Mouse (Mus musculus) adrenal gland, postnatal 14 days (tissue): ENCODE results near the gene Arhgap30. TPM values are rescaled to one million over a fixed set of nuclear protein-coding genes. Genes with fewer than 3 reads are reported as not detected.

Experiments
- DNase-seq: peaks from one replicate; pipeline ENCODE4 v3.0.0; 2021; ENCODE audit warnings: mixed read lengths
- total RNA-seq: library from RNA; stranded (reverse); gene quantifications from 2 replicates; pipeline ENCODE4 v1.2.3, GENCODE M21; 2021

Arhgap30 gene
- total RNA-seq, 1 experiment from 2014 or later, result 3.4 TPM

- no peak for DNase-seq
Observed at GRCm38 (mm10) chr1:171432158-171432557, 43.4 kb downstream of the Arhgap30 start.

- no peak for DNase-seq
Observed at GRCm38 (mm10) chr1:171435288-171435814, 46.6 kb downstream of the Arhgap30 start.

- DNase-seq, result no peak
Observed at GRCm38 (mm10) chr1:171435974-171436373, 47.2 kb downstream of the Arhgap30 start.

- peak; percentile 95 for DNase-seq
Observed at GRCm38 (mm10) chr1:171437264-171438013, 48.7 kb downstream of the Arhgap30 start, which contains the start of gene F11r. F11r (plus strand) TSS chr1:171437535.

- DNase-seq, result no peak
Observed at GRCm38 (mm10) chr1:171438014-171438670, 49.4 kb downstream of the Arhgap30 start.

- no peak for DNase-seq
Observed at GRCm38 (mm10) chr1:171439072-171439471, 50.3 kb downstream of the Arhgap30 start.

- peak; percentile 86 for DNase-seq
Observed at GRCm38 (mm10) chr1:171440025-171440725, 51.4 kb downstream of the Arhgap30 start.

GRCm38 (mm10) chr1:171441466-171442412 is 53.0 kb downstream of the Arhgap30 start:
- peak; percentile 52 for DNase-seq

GRCm38 (mm10) chr1:171442413-171442760 is 53.6 kb downstream of the Arhgap30 start:
- no peak for DNase-seq

- no peak for DNase-seq
Observed at GRCm38 (mm10) chr1:171445050-171445449, 56.3 kb downstream of the Arhgap30 start.

- no peak for DNase-seq
Observed at GRCm38 (mm10) chr1:171446854-171447253, 58.1 kb downstream of the Arhgap30 start.

- DNase-seq, result no peak
Observed at GRCm38 (mm10) chr1:171447692-171448091, 58.9 kb downstream of the Arhgap30 start.

- DNase-seq, result no peak
Observed at GRCm38 (mm10) chr1:171450062-171450461, 61.3 kb downstream of the Arhgap30 start.

- no peak for DNase-seq
Observed at GRCm38 (mm10) chr1:171451001-171451400, 62.2 kb downstream of the Arhgap30 start.

- no peak for DNase-seq
Observed at GRCm38 (mm10) chr1:171452522-171452921, 63.8 kb downstream of the Arhgap30 start.

- DNase-seq, result peak; percentile 39
Observed at GRCm38 (mm10) chr1:171452923-171453322, 64.2 kb downstream of the Arhgap30 start.

GRCm38 (mm10) chr1:171454926-171455325 is 66.2 kb downstream of the Arhgap30 start:
- no peak for DNase-seq

GRCm38 (mm10) chr1:171457568-171457967 is 68.8 kb downstream of the Arhgap30 start:
- DNase-seq, result no peak

- no peak for DNase-seq
Observed at GRCm38 (mm10) chr1:171459791-171460190, 71.0 kb downstream of the Arhgap30 start.
